Comparison of ENCODE assay signal across 16 mouse cellular contexts in the genomic region with DNA sequence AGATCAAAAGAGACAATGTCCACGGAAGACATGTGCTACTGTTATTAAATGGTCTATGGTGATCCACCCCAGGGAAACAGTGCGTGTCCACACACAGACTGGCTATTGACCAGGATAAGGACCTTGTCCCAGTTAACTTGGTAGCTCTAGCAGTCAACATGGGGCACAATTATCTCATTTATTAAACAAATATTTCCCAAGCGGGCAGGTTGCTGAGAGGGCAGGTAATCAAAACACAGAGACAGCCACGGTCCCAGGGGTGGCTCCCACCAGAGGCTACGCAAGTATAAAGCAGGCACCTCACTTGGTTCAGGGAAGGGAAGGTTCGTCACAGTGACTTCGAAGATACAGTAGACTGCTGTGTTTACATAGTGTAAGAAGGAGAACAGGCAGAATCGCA.
DNase-seq lines count a peak whose midpoint lies in the region; ATAC-seq and TF ChIP-seq lines count a peak whose summit lies in the region.
"Had no signal": no experiment of that assay in that cellular context is flagged by ENCODE, and none has a peak within 500 bp of the region (broad histone marks: within the 10 kb centered on the region; RNA-seq: fewer than 3 reads in every experiment).

No protein-coding gene starts in this region.

- no peak for ATAC-seq in hindbrain, embryonic 16.5 days
- ATAC-seq in hindbrain, embryonic 13.5 days (ENCODE audit: low FRiP score) = no peak
- no peak for ATAC-seq in lung, embryonic 16.5 days (ENCODE audit: low read depth)
- ATAC-seq in neural tube, embryonic 15.5 days (ENCODE audit: low FRiP score) = no peak
- ATAC-seq: activated CD4-positive, CD25-positive, alpha-beta regulatory T cell, adult 4 months; forebrain, embryonic 15.5 days; Patski had no signal

- H3K9ac ChIP-seq in hindbrain, embryonic 16.5 days (ENCODE audit: low read depth, low read length) = no peak overlapping the region
- no peak overlapping the region for H3K9ac ChIP-seq in hindbrain, embryonic 13.5 days
- H3K9ac ChIP-seq in lung, embryonic 16.5 days (ENCODE audit: low read length) = no peak overlapping the region
- H3K9ac ChIP-seq in neural tube, embryonic 15.5 days (replicated peaks) = no peak overlapping the region
- H3K9ac ChIP-seq: embryonic facial prominence, embryonic 15.5 days; forebrain, embryonic 15.5 days; heart, embryonic 15.5 days; hindbrain, embryonic 14.5 days had no signal

- WGBS in hindbrain, embryonic 16.5 days = 74% methylated on average over 8 of the region's 8 CpGs
- 77% methylated on average over 8 of the region's 8 CpGs for WGBS in hindbrain, embryonic 13.5 days
- WGBS in lung, embryonic 16.5 days = 49% methylated on average over 8 of the region's 8 CpGs
- WGBS in neural tube, embryonic 15.5 days = 76% methylated on average over 8 of the region's 8 CpGs

- TF ChIP-seq CTCF in E14TG2a.4 (conservative IDR thresholded peaks at IDR 0.05; ENCODE audit: low read length) = no peak

- no peak overlapping the region for H3K4me2 ChIP-seq in hindbrain, embryonic 16.5 days (ENCODE audit: low read length)
- no peak overlapping the region for H3K4me2 ChIP-seq in hindbrain, embryonic 13.5 days
- H3K4me2 ChIP-seq in lung, embryonic 16.5 days (ENCODE audit: low read depth, low read length) = no peak overlapping the region
- no peak overlapping the region for H3K4me2 ChIP-seq in neural tube, embryonic 15.5 days
- H3K4me2 ChIP-seq: embryonic facial prominence, embryonic 15.5 days; forebrain, embryonic 15.5 days; heart, embryonic 11.5 days; heart, embryonic 15.5 days; hindbrain, embryonic 14.5 days had no signal

- H3K9me3 ChIP-seq in hindbrain, embryonic 16.5 days (ENCODE audit: control insufficient read depth, low read length) = no peaks in the 10 kb centered on the region
- no peaks in the 10 kb centered on the region for H3K9me3 ChIP-seq in hindbrain, embryonic 13.5 days
- no peaks in the 10 kb centered on the region for H3K9me3 ChIP-seq in lung, embryonic 16.5 days (ENCODE audit: control insufficient read depth, low read length)
- no peaks in the 10 kb centered on the region for H3K9me3 ChIP-seq in E14TG2a.4 (ENCODE audit: low read length)
- no peaks in the 10 kb centered on the region for H3K9me3 ChIP-seq in neural tube, embryonic 15.5 days (replicated peaks)
- H3K9me3 ChIP-seq: embryonic facial prominence, embryonic 15.5 days; forebrain, embryonic 15.5 days; heart, embryonic 15.5 days had no signal

- no peaks in the 10 kb centered on the region; the same call in 1 of the 2 replicates for H3K27me3 ChIP-seq in hindbrain, embryonic 16.5 days (replicated peaks; ENCODE audit: control insufficient read depth, insufficient read depth, low read length)
- H3K27me3 ChIP-seq in hindbrain, embryonic 13.5 days = peaks cover 62% of the 10 kb centered on the region
- no peaks in the 10 kb centered on the region for H3K27me3 ChIP-seq in lung, embryonic 16.5 days (ENCODE audit: control insufficient read depth, insufficient read depth, low read depth, low read length)
- no peaks in the 10 kb centered on the region for H3K27me3 ChIP-seq in E14TG2a.4 (ENCODE audit: insufficient read depth, low read length)
- H3K27me3 ChIP-seq in neural tube, embryonic 15.5 days (replicated peaks) = peaks cover 65% of the 10 kb centered on the region
- H3K27me3 ChIP-seq: embryonic facial prominence, embryonic 15.5 days; forebrain, embryonic 15.5 days; Patski had no signal

- no peak overlapping the region for H3K4me3 ChIP-seq in hindbrain, embryonic 16.5 days (ENCODE audit: low read length)
- no peak overlapping the region for H3K4me3 ChIP-seq in hindbrain, embryonic 13.5 days
- H3K4me3 ChIP-seq in lung, embryonic 16.5 days (ENCODE audit: low read length) = no peak overlapping the region
- peak overlapping the region; percentile 58 for H3K4me3 ChIP-seq in E14TG2a.4 (replicated peaks; ENCODE audit: low read length)
- no peak overlapping the region for H3K4me3 ChIP-seq in neural tube, embryonic 15.5 days (replicated peaks)
- H3K4me3 ChIP-seq: embryonic facial prominence, embryonic 15.5 days; forebrain, embryonic 15.5 days; heart, adult 2 months; heart, embryonic 15.5 days had no signal

- peaks cover 3% of the 10 kb centered on the region; the same call in 1 of the 2 replicates for H3K4me1 ChIP-seq in hindbrain, embryonic 16.5 days (ENCODE audit: control insufficient read depth, insufficient read depth, low read depth, low read length)
- peaks cover 9% of the 10 kb centered on the region for H3K4me1 ChIP-seq in hindbrain, embryonic 13.5 days (replicated peaks)
- peaks cover 12% of the 10 kb centered on the region for H3K4me1 ChIP-seq in lung, embryonic 16.5 days (replicated peaks; ENCODE audit: control insufficient read depth, insufficient read depth, low read length)
- H3K4me1 ChIP-seq in E14TG2a.4 (replicated peaks; ENCODE audit: low read depth, low read length) = peaks cover 79% of the 10 kb centered on the region
- H3K4me1 ChIP-seq in neural tube, embryonic 15.5 days = peaks cover 8% of the 10 kb centered on the region; the same call in 1 of the 2 replicates
- H3K4me1 ChIP-seq: embryonic facial prominence, embryonic 15.5 days; heart, embryonic 15.5 days had no signal

- H3K36me3 ChIP-seq in hindbrain, embryonic 16.5 days (ENCODE audit: control insufficient read depth, insufficient read depth, low read length) = no peaks in the 10 kb centered on the region
- no peaks in the 10 kb centered on the region for H3K36me3 ChIP-seq in hindbrain, embryonic 13.5 days
- H3K36me3 ChIP-seq in lung, embryonic 16.5 days (ENCODE audit: control insufficient read depth, insufficient read depth, low read length) = no peaks in the 10 kb centered on the region
- H3K36me3 ChIP-seq in E14TG2a.4 (ENCODE audit: insufficient read depth, low read length) = no peaks in the 10 kb centered on the region
- H3K36me3 ChIP-seq in neural tube, embryonic 15.5 days = no peaks in the 10 kb centered on the region
- H3K36me3 ChIP-seq: embryonic facial prominence, embryonic 15.5 days; forebrain, embryonic 15.5 days; heart, embryonic 15.5 days had no signal

- no peak for DNase-seq in lung, postnatal 10 days
- no peak for DNase-seq in embryo, embryonic 9.5 days (ENCODE audit: extremely low spot score)
- DNase-seq: adrenal gland, postnatal 25 days had no signal

- 0 out of 2 replicates have a peak overlapping the region, but pooled peaks have one; percentile 18 for H3K27ac ChIP-seq in hindbrain, embryonic 16.5 days (ENCODE audit: low read depth, low read length)
- H3K27ac ChIP-seq in hindbrain, embryonic 13.5 days = no peak overlapping the region
- peak overlapping the region; percentile 50; the same call in 1 of the 2 replicates for H3K27ac ChIP-seq in lung, embryonic 16.5 days (ENCODE audit: low read length)
- H3K27ac ChIP-seq in neural tube, embryonic 15.5 days (replicated peaks) = 0 out of 2 replicates have a peak overlapping the region, but pooled peaks have one; percentile 13
- H3K27ac ChIP-seq: embryonic facial prominence, embryonic 15.5 days; forebrain, embryonic 15.5 days; heart, adult 2 months; heart, embryonic 15.5 days had no signal
